Mouse (Mus musculus) megakaryocyte-erythroid progenitor cell, adult 5-6 weeks (primary cell): Measurements from ENCODE around the gene Ckmt1. TPM values are rescaled to one million over a fixed set of nuclear protein-coding genes. Genes with fewer than 3 reads are reported as not detected.
"Not testable (repeated sequence)": the region's sequence is repeated elsewhere in the genome, so short reads cannot be mapped to it uniquely, and the experiment has no call there.

Source experiments
- ATAC-seq: replicated peaks from 2 replicates; pipeline ENCODE4 v1.8.0; 2016; ENCODE audit warnings: mild to moderate bottlenecking, inconsistent platforms; ENCODE audit not compliant: severe bottlenecking, poor library complexity, low FRiP score, low TSS enrichment
- total RNA-seq, 2 experiments: library from RNA; stranded (forward) in 1 of 2; stranded (reverse) in 1 of 2; fragments of 200-1000, 215-1000 nt in 1 of 2; fragments of >200 nt in 1 of 2; fragmentation: Nextera tagmentation in 1 of 2; gene quantifications; 2 replicates each; pipeline ENCODE4 v1.2.3; 2014 to 2017

Ckmt1 gene
- not detected in 2 replicates for total RNA-seq (2014; fragmentation: Nextera tagmentation)
- not detected in 2 replicates for total RNA-seq (2017)

GRCm38 (mm10) chr2:121357494-121357893, at the start of gene Ckmt1:
Gene Ckmt1, plus strand, starts transcription at chr2:121357714.
- ATAC-seq: no peak

GRCm38 (mm10) chr2:121308997-121309416, 48.5 kb upstream of the Ckmt1 start:
- ATAC-seq: no peak

GRCm38 (mm10) chr2:121316278-121316677, 41.2 kb upstream of the Ckmt1 start:
- ATAC-seq: peak; percentile 67

- no peak for ATAC-seq
Observed at GRCm38 (mm10) chr2:121323041-121323440, 34.5 kb upstream of the Ckmt1 start.

- ATAC-seq: no peak
Observed at GRCm38 (mm10) chr2:121323693-121324470, 33.6 kb upstream of the Ckmt1 start.

GRCm38 (mm10) chr2:121329492-121329891, 28.0 kb upstream of the Ckmt1 start:
- ATAC-seq: no peak

- no peak for ATAC-seq
Observed at GRCm38 (mm10) chr2:121339057-121339456, 18.5 kb upstream of the Ckmt1 start.

GRCm38 (mm10) chr2:121353156-121353555, 4.4 kb upstream of the Ckmt1 start:
- no peak for ATAC-seq

- ATAC-seq: peak; percentile 9; the same call in 1 of the 2 replicates
Observed at GRCm38 (mm10) chr2:121354378-121354777, 3.1 kb upstream of the Ckmt1 start.

GRCm38 (mm10) chr2:121354820-121355592, 2.5 kb upstream of the Ckmt1 start, which contains the start of gene Ppip5k1:
Gene Ppip5k1, minus strand, starts transcription at chr2:121355396.
- ATAC-seq: peak; percentile 98

GRCm38 (mm10) chr2:121357961-121358360, 447 bp downstream of the Ckmt1 start:
- ATAC-seq: no peak

GRCm38 (mm10) chr2:121358381-121358780, 867 bp downstream of the Ckmt1 start:
- peak; percentile 41 for ATAC-seq

- ATAC-seq: no peak
Observed at GRCm38 (mm10) chr2:121359461-121359860, 1.9 kb downstream of the Ckmt1 start.

- ATAC-seq: no peak
Observed at GRCm38 (mm10) chr2:121363656-121364055, 6.1 kb downstream of the Ckmt1 start.

- ATAC-seq: no peak
Observed at GRCm38 (mm10) chr2:121368831-121369230, 11.3 kb downstream of the Ckmt1 start.

- no peak for ATAC-seq
Observed at GRCm38 (mm10) chr2:121370921-121371320, 13.4 kb downstream of the Ckmt1 start.

GRCm38 (mm10) chr2:121372266-121372665, 14.8 kb downstream of the Ckmt1 start:
- no peak for ATAC-seq

- no peak for ATAC-seq
Observed at GRCm38 (mm10) chr2:121374766-121375165, 17.3 kb downstream of the Ckmt1 start.

GRCm38 (mm10) chr2:121386961-121387575, 29.6 kb downstream of the Ckmt1 start, which contains the start of gene Strc:
Gene Strc, minus strand, starts transcription at chr2:121387168.
- ATAC-seq: not testable (repeated sequence)

- ATAC-seq: peak; percentile 75
Observed at GRCm38 (mm10) chr2:121396624-121397023, 39.1 kb downstream of the Ckmt1 start.
